Mouse (Mus musculus) central nervous system, embryonic 14 days (tissue): Measurements from ENCODE around the gene Taf1. TPM values are rescaled to one million over a fixed set of nuclear protein-coding genes. Genes with fewer than 3 reads are reported as not detected.

Experiments
- polyA plus RNA-seq: library from polyadenylated mRNA; depleted of rRNA; stranded (reverse); fragments of >200 nt; gene quantifications from 2 replicates; pipeline ENCODE4 v1.2.3, GENCODE M21; 2012; rRNA removed

Gene Taf1
- polyA plus RNA-seq: 40.1 and 44.4 TPM in 2 replicates

DNA sequence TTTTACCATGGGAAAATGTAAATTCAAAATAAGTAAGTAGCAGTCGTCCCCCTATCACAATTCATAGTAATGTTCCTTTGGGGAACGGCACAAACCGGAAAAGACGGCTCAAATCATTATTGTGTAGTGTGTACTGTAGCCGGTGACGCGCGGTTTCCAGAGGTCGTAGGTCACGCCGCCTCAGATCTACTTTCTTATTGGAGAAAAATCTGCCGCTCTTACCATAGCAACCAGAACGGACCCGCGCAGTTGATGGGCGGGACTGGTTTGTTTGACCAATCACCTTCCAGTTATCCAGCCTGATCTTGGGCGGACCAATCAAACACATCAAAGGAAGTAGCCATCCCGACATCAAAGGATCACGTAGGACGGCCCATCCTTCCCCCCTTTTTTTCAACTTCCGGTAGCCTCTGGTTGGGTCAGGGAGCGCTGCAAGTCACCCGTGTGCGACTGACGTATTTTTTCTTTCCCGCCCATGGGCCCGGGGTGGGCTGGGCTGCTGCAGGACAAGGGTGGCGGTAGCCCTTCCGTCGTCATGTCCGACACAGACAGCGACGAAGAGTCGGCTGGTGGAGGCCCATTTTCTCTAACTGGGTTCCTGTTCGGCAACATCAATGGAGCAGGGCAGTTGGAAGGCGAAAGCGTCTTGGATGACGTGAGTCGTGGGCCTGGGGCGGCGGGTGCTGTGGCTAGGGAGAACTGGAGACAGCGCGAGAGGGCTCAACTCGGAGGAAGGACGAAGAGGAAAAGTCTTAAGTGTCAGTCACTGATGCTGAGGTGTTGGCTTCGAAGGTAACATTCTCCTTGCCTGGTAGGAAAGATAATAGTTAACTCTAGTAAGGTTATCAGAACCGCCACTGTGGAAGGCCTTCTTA is at the start of gene Taf1:
Taf1 (plus strand) TSS at position 388 of the 875 bp plus-strand sequence.

DNA sequence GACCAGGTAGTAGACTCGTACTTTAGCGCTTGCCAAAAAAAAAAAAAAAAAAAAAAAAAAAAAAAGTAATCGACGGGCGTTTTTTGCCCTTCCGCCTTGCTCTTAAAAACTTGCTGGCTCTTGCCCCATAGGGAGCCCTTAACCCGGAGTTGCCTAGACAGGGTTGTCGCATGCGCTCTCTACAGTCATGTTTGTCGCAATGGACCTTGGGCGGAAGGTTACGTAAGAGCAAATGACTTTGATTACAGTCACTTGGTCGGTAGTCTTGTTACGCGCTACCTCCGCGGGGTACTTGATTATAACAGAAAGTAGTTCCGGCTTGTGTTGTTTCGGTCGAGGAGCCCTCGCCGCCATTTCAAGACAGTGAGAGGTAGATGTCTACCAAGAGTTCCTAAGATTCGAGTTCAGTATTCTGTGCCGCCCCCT is 107.2 kb downstream of the Taf1 start, which contains the start of gene Ogt:
Ogt (plus strand) TSS at position 320 of the 426 bp plus-strand sequence.

Other genes starting within 250 kb of the Taf1 start
- 34.2 and 36.0 TPM in 2 replicates for gene Nlgn3, start 233.6 kb upstream of the Taf1 start, polyA plus RNA-seq
- 0.43 and 0.46 TPM in 2 replicates for gene Gjb1, start 156.4 kb upstream of the Taf1 start, polyA plus RNA-seq
- gene Zmym3, start 111.9 kb upstream of the Taf1 start, polyA plus RNA-seq: 187 and 193 TPM in 2 replicates
- 496 and 582 TPM in 2 replicates for gene Nono, start 103.4 kb upstream of the Taf1 start, polyA plus RNA-seq
- gene Itgb1bp2, start 83.6 kb upstream of the Taf1 start, polyA plus RNA-seq: 5.6 and 17.6 TPM in 2 replicates
- gene Ogt, start 107.3 kb downstream of the Taf1 start, polyA plus RNA-seq: 404 and 452 TPM in 2 replicates
- 0.20 and 0.29 TPM in 2 replicates for gene Cxcr3, start 201.5 kb downstream of the Taf1 start, polyA plus RNA-seq